Mouse (Mus musculus): ENCODE data around the gene Casc1. TPM values are rescaled to one million over a fixed set of nuclear protein-coding genes. Genes with fewer than 3 reads are reported as not detected.
"Not testable (repeated sequence)": the region's sequence is repeated elsewhere in the genome, so short reads cannot be mapped to it uniquely, and the experiment has no call there.

Casc1 gene
- polyA plus RNA-seq, 1 experiment, result 1.1 TPM

DNA sequence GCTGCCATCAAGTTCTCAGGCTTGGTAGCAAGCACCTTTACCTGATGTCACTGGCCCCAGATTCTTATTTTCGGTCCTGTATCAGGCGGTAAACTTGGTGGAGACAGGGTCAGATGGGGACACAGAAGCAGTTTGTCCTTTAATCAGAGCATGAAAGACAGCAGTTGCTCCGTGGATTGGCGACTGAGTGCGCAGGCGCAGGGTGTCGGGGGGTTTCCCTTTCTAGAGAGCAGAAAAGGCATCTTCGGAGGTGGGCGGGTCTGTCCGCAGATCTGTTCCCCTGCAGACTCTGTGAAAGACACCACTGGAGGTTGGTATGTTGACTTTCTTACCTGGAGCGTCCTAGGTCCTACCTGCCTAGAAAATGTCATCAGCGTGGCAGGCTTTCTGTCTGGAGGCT is 69.0 kb downstream of the Casc1 start:
- no peak overlapping the region for H3K4me3 ChIP-seq (ENCODE audit: insufficient read depth, low read length)
- H3K27ac ChIP-seq (ENCODE audit: insufficient read depth, low read length), result no peak overlapping the region
- H3K4me1 ChIP-seq (ENCODE audit: control insufficient read depth, insufficient read depth, low read length), result no peaks in the 10 kb centered on the region
- no peak for TF ChIP-seq CTCF (IDR thresholded peaks at IDR 0.05; ENCODE audit: borderline replicate concordance, insufficient read depth, low read length)
- TF ChIP-seq POLR2A (IDR thresholded peaks at IDR 0.05; ENCODE audit: low read depth, low read length), result no peak

DNA sequence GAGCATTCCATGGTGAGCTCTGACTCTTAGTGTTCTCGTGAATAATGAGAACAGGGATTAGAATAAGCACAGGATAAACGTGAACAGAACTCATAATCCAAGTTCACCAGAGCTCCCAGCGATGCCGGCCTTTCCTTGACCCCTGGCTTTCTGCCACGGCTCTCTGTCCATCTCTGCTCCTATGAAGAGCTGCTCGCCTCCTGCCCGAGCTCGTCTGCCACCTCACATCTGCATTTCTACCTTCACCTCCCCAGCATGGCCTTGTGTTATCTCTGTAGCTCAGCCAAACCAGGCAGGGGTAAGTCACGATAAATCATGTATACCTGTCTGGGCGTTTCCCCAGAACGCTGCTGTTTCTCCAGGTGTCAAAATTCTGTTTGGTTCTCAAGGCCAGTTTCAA is 70.1 kb downstream of the Casc1 start:
- Histone ChIP-seq H3K27ac (ENCODE audit: insufficient read depth, low read length) (no peak overlapping the region), H3K4me1 (ENCODE audit: control insufficient read depth, insufficient read depth, low read length) (no peaks in the 10 kb centered on the region), H3K4me3 (ENCODE audit: insufficient read depth, low read length) (no peak overlapping the region)
- TF ChIP-seq CTCF (IDR thresholded peaks at IDR 0.05; ENCODE audit: borderline replicate concordance, insufficient read depth, low read length) (no peak), POLR2A (IDR thresholded peaks at IDR 0.05; ENCODE audit: low read depth, low read length) (no peak)

DNA sequence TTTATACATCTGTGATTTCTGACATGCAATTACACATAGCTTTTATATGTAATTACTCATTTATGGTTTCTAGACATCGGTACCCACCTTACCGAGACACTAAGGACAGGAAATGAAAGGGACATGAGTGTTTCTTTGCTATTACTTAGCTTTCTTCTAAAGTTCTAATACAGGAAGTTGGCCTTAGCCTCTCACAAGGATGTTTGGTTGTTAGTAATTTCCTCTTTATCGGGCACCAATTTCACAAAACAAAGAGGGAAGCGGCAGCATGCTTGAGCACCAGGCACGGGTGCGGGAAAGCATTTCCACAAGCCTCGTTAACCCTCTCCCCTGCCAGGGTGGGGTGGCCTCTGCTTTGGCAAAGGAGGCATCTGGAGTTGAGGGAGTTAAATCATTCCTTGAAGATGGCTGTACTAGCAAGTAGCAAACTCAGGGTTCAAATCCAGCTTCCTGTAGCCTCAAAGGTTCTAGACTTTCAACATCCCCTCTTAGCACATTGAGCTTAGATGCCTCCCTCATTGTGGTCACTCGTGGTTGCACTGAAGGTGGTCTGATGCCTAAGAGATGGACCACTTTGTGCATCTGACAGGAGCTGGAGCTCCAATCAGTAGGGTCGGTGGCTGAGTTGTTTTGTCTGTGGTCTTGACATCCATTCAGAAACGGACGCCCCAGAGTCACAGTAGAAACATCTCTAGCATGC is 70.9 kb downstream of the Casc1 start:
- no peak overlapping the region for H3K27ac ChIP-seq (ENCODE audit: insufficient read depth, low read length)
- no peaks in the 10 kb centered on the region for H3K4me1 ChIP-seq (ENCODE audit: control insufficient read depth, insufficient read depth, low read length)
- H3K4me3 ChIP-seq (ENCODE audit: insufficient read depth, low read length), result no peak overlapping the region
- TF ChIP-seq CTCF (IDR thresholded peaks at IDR 0.05; ENCODE audit: borderline replicate concordance, insufficient read depth, low read length) (no peak), POLR2A (IDR thresholded peaks at IDR 0.05; ENCODE audit: low read depth, low read length) (no peak)

DNA sequence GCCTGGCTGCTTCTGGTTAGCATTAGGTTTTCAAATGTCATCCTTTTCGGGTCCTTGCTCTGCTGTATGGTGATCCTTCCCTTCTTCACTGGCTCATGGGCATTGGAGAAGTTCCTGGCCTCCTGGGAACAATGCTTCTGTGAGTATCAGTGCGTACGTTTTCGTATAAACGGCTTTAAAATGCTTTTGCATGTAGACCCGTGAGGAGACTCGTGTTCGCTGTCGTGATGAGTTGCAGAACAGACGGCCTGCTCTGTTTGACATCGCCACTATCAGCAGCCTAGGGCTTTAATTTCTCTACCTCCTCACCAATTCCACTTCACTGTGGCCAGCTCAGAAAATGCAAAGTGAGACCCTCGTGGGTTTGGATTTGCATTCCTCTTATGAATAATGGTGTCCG is 71.6 kb downstream of the Casc1 start:
- no peak overlapping the region for H3K4me3 ChIP-seq (ENCODE audit: insufficient read depth, low read length)
- no peak for TF ChIP-seq CTCF (IDR thresholded peaks at IDR 0.05; ENCODE audit: borderline replicate concordance, insufficient read depth, low read length)
- TF ChIP-seq POLR2A (IDR thresholded peaks at IDR 0.05; ENCODE audit: low read depth, low read length), result no peak
- no peaks in the 10 kb centered on the region for H3K4me1 ChIP-seq (ENCODE audit: control insufficient read depth, insufficient read depth, low read length)
- no peak overlapping the region for H3K27ac ChIP-seq (ENCODE audit: insufficient read depth, low read length)

DNA sequence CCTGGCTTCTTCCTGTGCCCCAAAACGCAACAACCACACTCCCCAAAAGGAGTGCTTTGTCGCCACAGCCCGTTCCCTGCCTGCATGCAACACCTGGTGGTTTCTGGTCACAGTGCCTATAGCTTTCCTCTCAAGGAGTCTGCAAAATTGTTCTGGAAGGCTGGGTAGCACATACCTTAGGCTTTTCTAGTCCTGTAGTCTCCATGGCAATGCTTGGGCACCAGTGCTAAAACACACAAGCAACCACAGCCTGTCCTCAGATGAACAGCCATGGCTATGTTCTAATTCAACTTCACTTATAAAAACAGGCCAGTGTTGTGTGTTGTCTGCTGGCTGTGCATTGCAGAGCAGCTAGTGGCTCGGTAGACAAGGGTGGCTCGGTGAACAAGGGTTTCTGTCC is 74.0 kb downstream of the Casc1 start:
- no peaks in the 10 kb centered on the region for H3K4me1 ChIP-seq (ENCODE audit: control insufficient read depth, insufficient read depth, low read length)
- no peak for TF ChIP-seq CTCF (IDR thresholded peaks at IDR 0.05; ENCODE audit: borderline replicate concordance, insufficient read depth, low read length)
- TF ChIP-seq POLR2A (IDR thresholded peaks at IDR 0.05; ENCODE audit: low read depth, low read length), result no peak
- no peak overlapping the region for H3K4me3 ChIP-seq (ENCODE audit: insufficient read depth, low read length)
- no peak overlapping the region for H3K27ac ChIP-seq (ENCODE audit: insufficient read depth, low read length)

DNA sequence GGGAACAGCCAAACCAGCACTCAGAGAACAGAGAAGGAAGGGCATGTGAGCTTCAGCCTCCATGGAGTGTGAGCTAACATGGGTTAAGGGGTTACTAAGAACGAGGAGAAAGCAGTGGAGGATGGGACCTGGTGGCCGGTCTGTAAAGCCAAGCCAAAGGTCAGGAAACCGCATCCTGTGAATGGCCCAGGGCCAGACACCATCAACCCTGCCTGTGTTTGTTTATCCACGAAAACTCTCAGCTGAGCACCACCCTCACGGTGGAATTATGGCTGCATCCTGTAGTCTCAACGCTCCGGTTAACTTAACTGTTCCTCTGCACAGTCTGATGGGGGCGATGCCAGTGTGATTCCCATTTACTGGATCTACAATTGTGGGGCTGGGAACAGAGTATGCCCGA is 75.0 kb downstream of the Casc1 start:
- Histone ChIP-seq H3K4me3 (ENCODE audit: insufficient read depth, low read length) (no peak overlapping the region), H3K27ac (ENCODE audit: insufficient read depth, low read length) (no peak overlapping the region), H3K4me1 (ENCODE audit: control insufficient read depth, insufficient read depth, low read length) (no peaks in the 10 kb centered on the region)
- TF ChIP-seq CTCF (IDR thresholded peaks at IDR 0.05; ENCODE audit: borderline replicate concordance, insufficient read depth, low read length), result no peak
- no peak for TF ChIP-seq POLR2A (IDR thresholded peaks at IDR 0.05; ENCODE audit: low read depth, low read length)

DNA sequence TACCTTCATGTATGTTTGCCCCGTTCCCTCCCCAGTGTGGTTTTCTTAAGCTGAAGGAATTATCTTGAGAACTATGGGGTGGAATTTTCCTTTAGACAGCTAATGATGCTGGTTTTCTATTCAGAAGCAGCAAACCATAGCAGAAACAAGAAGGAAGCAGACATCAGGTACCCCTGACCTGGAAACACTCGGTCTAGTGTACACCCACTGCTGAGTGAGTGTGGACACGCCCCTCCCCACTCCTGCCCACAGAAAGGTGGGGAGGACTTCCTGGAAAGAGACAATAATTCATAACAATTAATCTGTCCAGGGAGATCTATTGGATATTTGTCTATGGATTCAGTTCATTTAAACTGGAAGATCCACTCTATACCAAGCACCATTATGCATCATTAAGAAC is 75.5 kb downstream of the Casc1 start:
- TF ChIP-seq POLR2A (IDR thresholded peaks at IDR 0.05; ENCODE audit: low read depth, low read length), result no peak
- no peak for TF ChIP-seq CTCF (IDR thresholded peaks at IDR 0.05; ENCODE audit: borderline replicate concordance, insufficient read depth, low read length)
- Histone ChIP-seq H3K4me1 (ENCODE audit: control insufficient read depth, insufficient read depth, low read length) (no peaks in the 10 kb centered on the region), H3K4me3 (ENCODE audit: insufficient read depth, low read length) (no peak overlapping the region), H3K27ac (ENCODE audit: insufficient read depth, low read length) (no peak overlapping the region)

DNA sequence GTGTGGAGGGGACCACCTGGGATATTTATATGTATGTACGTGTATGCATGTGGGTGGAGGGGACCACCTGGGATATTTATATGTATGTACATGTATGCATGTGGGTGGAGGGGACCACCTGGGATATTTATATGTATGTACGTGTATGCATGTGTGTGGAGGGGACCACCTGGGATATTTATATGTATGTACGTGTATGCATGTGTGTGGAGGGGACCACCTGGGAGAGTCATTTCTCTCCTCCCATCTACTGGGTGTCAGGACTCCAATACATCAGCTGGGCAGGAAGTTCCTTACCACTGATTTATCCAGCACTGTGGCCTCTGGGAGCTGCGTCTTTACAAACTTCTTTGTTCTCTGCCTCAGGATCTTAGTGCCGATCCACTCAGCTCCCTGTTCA is 77.8 kb downstream of the Casc1 start:
- not testable (repeated sequence) for H3K27ac ChIP-seq (ENCODE audit: insufficient read depth, low read length); H3K4me1 ChIP-seq (ENCODE audit: control insufficient read depth, insufficient read depth, low read length); H3K4me3 ChIP-seq (ENCODE audit: insufficient read depth, low read length)

DNA sequence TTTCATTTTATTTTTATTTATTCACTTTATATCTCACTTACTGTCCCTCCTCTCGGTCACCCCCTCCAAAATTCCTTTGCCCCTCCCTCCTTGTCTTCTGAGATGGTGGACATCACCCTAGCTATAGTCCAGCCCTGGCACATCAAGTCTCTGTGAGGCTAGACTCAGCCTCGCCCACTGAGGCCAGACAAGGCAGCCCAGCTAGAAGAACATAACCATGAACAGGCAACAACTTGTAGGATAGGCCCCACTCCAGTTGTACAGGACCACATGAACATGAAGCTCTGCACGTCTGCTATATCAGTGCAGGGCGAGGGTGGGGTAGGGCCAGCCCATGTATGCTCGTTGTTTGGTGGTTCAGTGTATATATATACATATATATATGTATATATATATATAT is 78.8 kb downstream of the Casc1 start:
- Histone ChIP-seq H3K4me3 (ENCODE audit: insufficient read depth, low read length) (no peak overlapping the region), H3K27ac (ENCODE audit: insufficient read depth, low read length) (no peak overlapping the region), H3K4me1 (ENCODE audit: control insufficient read depth, insufficient read depth, low read length) (no peaks in the 10 kb centered on the region)
- TF ChIP-seq POLR2A (IDR thresholded peaks at IDR 0.05; ENCODE audit: low read depth, low read length) (no peak), CTCF (IDR thresholded peaks at IDR 0.05; ENCODE audit: borderline replicate concordance, insufficient read depth, low read length) (no peak)

DNA sequence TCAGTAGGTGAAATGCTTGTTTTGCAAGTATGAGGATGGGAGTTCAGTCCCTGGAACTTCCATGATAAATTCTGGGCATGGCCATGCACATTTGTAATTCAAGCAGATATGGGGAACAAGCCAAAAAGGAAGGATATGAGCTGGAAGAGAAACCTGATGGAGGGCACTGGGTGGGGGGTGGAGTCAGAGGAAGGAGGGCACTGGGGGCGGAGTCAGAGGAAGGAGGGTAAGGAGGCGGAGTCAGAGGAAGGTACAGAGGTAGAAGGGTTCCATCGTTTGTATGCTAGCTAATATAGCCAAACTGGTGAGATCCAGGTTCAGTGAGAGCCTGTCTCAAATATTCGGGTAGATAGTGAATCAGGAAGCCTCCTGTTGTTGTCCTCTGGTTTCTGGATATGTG is 81.2 kb downstream of the Casc1 start:
- Histone ChIP-seq H3K4me1 (ENCODE audit: control insufficient read depth, insufficient read depth, low read length) (no peaks in the 10 kb centered on the region), H3K4me3 (ENCODE audit: insufficient read depth, low read length) (no peak overlapping the region), H3K27ac (ENCODE audit: insufficient read depth, low read length) (no peak overlapping the region)
- no peak for TF ChIP-seq POLR2A (IDR thresholded peaks at IDR 0.05; ENCODE audit: low read depth, low read length)
- TF ChIP-seq CTCF (IDR thresholded peaks at IDR 0.05; ENCODE audit: borderline replicate concordance, insufficient read depth, low read length), result no peak

DNA sequence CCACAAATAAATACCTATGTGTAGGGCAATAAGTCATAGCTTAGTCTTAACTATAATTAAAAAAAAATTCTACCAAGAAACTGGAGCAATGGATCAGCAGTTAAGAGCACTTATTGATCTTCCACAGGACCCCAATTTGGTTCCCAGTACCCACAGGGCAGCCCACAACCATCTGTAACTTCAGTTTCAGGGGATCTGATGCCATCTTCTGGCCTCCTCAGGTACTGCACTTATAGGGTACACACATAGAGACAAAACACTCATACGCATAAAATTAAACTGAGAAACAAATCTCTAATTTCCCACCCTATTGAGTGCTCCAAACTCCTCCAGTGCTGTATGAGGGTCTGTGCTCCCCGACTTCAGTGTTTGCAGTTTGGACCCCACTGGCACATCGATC is 83.2 kb downstream of the Casc1 start:
- H3K27ac ChIP-seq (ENCODE audit: insufficient read depth, low read length), result no peak overlapping the region
- peaks cover 7% of the 10 kb centered on the region; the same call in 1 of the 2 replicates for H3K4me1 ChIP-seq (ENCODE audit: control insufficient read depth, insufficient read depth, low read length)
- TF ChIP-seq CTCF (IDR thresholded peaks at IDR 0.05; ENCODE audit: borderline replicate concordance, insufficient read depth, low read length) (no peak), POLR2A (IDR thresholded peaks at IDR 0.05; ENCODE audit: low read depth, low read length) (no peak)
- no peak overlapping the region for H3K4me3 ChIP-seq (ENCODE audit: insufficient read depth, low read length)

All from embryonic fibroblast, embryonic 13.5 days (primary cell).